Mouse (Mus musculus) ES-Bruce4 (cell line): ENCODE measurements around the gene Yju2.

ENCODE experiments used
- CTCF ChIP-seq: IDR thresholded peaks from one replicate; pipeline ENCODE4 v1.8.1; 2011; ENCODE audit warnings: low read depth, low read length
- POLR2A ChIP-seq: IDR thresholded peaks from one replicate; pipeline ENCODE4 v1.8.1; 2011; ENCODE audit warnings: low read length; ENCODE audit not compliant: insufficient read depth

DNA sequence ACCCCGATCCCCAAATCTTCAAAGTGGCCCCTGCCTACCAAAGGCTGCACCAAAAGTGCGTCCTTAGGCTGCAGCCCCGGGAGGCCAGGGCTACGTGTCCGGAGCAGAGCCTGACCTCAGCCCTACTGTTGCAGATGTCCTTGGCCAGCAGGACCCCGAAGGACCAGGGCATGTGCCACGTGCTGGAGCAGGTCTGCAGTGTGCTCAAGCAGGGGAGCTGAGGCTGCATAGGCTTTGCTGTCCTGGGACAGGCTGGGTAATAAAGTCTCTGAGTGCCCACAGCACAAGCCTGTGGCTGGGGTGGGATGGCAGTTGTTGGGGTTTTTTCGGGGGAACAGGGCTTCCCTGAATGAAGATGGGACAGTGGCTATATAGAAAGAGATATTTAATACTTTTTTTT lies 57.5 kb downstream of the Yju2 start:
- TF ChIP-seq CTCF (no peak), POLR2A (no peak)
